Mouse (Mus musculus) E14TG2a.4 (cell line): ENCODE results near the gene Mlkl.

Experiments used
- CTCF ChIP-seq: conservative IDR thresholded peaks from 2 replicates; pipeline ENCODE4 v1.5.1; 2014; ENCODE audit warnings: low read length
- NANOG ChIP-seq: IDR thresholded peaks from 2 replicates; pipeline ENCODE4 v1.6.1; 2014; ENCODE audit warnings: borderline replicate concordance, low read length, mixed read lengths
- POU5F1 ChIP-seq: IDR thresholded peaks from 2 replicates; pipeline ENCODE4 v1.6.1; 2014; ENCODE audit warnings: low read length, borderline replicate concordance

GRCm38 (mm10) chr8:111359936-111360335 lies 22.0 kb upstream of the Mlkl start:
- TF ChIP-seq CTCF (no peak), POU5F1 (no peak), NANOG (no peak)
